Mouse (Mus musculus): ENCODE data around the gene Slc22a5.

The Slc22a5 gene

DNA sequence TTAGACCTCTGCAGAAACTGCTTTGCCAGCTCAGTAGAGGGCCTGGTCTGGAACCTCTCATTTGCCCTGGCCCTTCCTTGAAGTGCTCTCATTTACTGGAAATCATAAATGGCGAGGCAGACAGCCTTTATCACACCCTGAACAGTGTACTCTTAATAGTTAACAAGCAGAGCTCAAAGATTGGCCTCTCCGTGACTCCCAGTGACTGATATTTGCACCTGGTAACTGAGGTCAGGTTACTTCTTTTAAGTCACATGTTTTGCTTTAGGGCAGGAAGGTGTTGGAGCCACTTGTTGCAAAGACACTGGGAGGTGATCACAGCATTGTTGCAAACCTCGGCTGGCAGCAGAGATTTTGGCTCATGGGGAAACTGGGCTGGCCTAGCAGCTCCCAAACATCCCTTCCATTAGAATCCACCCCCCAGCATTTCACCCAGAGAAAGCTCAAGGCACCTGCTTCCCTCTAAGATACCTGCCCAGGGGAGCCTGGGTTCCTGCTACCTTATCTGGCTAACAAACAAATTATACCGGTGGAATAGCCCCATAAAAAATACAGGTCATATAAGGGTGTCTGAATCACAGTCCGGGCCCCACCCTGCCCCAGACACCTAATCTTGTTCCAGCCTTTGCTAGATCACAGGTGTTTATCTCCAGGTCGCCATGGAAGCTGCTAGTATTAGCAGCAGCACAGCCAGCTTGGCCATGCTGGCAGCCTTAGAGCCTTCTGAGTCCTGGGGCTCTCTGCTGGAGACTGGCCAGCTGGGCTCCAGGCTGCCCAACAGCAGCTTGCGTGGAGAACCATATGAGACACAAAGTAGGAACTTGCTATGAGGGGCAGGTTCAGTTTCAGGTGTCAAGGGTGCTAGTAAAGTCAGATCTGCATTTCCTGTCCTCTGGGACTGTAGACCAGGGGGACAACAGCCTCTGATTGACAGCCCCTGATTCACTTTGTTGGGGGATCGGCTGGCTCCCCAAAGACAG, 51.5 kb downstream of the Slc22a5 start:
- DNase-seq (ENCODE audit: low read depth): no peak

- no peak for DNase-seq (ENCODE audit: low read depth)
These were observed 52.3 kb downstream of the Slc22a5 start for GRCm38 (mm10) chr11:53839147-53839546.

DNA sequence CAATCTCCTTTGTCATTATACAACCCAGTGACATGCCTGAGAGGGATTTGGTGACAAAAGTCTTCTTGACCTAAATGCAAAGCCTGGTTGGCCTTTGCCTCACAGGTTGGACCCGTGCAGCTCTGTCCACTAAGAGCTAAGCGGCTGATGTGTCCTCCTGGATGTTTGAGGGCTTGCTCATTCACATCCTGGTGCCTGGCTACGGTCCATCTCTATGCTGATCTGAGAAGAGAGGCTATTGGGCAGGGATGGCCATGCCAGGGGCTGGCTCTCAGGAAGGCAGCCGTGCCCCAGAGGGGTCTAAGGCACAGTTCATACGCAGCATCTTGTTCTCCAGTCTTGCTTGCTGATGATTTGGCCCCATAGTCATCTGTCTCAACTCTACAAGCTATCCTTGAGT, 53.7 kb downstream of the Slc22a5 start:
- no peak for DNase-seq (ENCODE audit: low read depth)

DNA sequence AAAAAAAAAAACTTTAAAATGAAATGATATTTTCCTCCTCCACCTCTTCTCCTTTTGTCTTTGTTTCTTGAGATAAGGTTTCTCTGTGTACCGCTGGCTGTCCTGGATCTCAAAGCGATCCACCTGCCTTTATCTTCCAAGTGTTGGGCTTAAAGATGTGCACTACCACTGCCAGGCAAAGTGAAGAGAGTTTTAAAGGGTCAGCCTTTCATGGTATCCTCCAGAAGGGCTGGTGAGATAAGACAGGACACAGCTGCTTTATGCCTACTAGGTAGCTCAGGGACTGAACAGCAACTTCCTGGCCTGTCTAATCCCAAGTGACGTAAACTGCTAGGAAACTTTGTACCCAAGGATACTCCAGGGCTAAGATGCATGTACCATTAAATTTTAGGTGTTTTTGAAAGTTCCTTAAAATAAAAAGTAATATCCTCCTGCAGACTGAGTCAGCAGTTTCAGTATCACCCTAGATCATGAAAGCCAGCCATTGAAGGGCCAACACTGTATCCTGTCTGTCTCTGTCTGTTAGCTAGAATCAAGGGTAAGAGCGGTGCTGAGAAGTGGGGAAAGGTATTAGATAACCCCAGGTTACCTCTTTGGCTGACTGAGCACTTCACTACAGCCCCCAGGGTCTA, 56.0 kb downstream of the Slc22a5 start:
- DNase-seq (ENCODE audit: low read depth): no peak

DNA sequence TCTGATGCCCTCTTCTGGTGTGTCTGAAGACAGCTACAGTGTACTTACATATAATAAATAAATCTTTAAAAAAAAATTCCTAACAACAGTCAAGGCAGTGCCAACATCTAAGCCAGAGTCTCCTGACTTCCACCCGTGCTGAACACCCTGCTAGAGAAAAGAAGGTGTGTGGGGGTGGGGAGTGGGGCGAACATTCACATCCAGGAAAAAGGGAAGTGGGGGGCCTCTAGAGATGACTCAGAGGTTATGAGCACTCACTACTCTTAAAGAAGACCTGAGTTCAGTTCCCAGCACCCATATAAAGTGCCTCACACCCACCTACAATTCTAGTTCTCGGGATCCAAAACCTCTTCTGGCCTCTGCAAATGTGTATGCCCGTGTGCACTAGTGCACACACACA, 66.1 kb downstream of the Slc22a5 start:
- DNase-seq (ENCODE audit: low read depth): no peak

DNA sequence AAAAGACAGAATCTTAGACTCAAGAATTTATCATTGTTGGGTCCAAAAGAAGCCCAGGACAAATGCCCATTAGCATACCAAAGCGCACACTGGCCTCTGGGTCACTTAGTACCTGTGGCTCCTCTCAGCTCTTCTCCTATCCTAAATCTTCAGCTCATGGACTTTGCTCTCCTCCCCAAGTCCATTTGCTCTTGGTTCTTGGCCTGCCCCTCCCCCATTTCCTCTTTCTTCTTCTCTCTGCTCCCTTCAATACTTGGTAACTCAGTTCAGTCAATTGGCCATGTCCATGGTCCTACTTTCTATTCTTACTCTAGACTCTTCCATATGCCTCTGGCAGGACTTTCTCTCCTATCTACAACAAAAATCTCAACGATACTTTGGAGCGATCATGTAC, 69.5 kb downstream of the Slc22a5 start:
- no peak for DNase-seq (ENCODE audit: low read depth)

DNA sequence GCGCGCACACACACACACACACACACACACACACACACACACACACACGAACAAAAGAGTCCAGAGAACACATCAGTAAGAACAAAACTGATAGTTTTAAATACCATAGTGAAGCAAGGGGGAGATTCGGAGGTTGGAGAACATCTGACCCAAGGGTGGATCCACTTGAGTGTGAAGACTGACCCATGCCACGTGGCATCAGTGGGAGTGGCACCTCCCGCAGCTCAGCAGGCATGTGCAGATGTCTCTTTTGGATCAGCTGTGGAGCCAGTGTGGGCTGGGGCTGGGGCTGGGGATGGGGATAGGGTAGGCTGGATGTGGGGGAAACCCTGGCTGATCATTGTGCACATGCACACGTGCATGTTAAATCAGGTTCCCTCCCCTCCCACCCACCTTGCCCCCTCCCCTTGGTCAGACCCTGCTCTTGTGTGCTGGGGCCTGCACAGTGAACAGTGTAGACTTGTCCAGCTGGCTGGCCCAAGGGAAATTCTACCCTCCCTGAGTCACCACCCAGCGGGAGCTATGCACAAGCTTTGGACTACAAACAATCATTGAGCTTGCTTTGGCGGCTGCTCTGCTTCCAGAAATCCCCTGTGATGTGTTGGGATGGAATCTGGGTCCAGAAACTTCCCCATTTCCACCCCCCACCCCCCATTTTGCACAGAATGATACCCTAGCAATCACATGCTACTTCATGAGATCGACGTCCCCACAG, 70.1 kb downstream of the Slc22a5 start:
- no peak for DNase-seq (ENCODE audit: low read depth)

GRCm38 (mm10) chr11:53820516-53821170, 70.8 kb downstream of the Slc22a5 start:
- no peak for DNase-seq (ENCODE audit: low read depth)

DNA sequence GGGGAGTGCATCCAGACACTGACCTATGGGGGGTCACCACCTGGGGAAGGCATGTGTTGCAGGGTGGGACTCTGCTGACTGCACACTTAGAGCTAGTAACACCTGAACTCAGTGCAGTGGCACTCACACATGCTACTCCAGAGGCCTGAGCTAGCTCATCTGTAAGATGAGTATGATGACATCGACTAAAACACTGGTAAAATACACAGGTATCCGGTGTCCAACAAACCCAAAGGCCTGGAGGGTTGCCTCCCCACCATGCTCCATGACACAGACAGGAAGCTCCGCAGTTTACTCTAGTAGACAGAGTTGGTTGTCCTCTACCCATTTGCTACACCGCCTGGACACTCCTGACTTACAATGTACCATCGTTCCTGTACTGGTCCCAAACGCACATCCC, 71.9 kb downstream of the Slc22a5 start:
- DNase-seq (ENCODE audit: low read depth): no peak

DNA sequence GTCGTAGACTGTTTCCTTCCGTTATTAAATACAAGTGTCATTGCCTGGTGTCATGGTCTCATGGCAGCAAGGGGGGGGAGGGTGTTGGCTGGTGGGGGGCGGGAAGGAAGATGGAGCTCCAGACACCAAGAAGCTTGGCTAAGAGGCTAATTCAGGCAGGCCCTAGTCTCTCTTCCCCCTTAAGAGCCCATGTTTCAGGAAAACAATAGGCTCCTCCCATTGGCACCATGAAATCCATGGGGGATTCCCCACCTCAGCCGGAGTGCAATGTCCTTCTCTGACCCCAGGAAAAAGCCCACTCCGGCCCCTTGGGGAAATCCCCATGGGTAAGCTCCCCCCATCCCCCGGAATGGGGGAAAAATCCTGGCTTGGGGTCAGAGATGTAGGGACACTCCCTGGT, 72.7 kb downstream of the Slc22a5 start:
- DNase-seq (ENCODE audit: low read depth): no peak

GRCm38 (mm10) chr11:53816841-53817375, 74.6 kb downstream of the Slc22a5 start:
- DNase-seq (ENCODE audit: low read depth): no peak

GRCm38 (mm10) chr11:53814810-53815209, 76.7 kb downstream of the Slc22a5 start:
- no peak for DNase-seq (ENCODE audit: low read depth)
